Mouse (Mus musculus) T-cell, adult 2 months (primary cell): ENCODE results near the gene Phf24.

Experiments
- DNase-seq: peaks from one replicate; pipeline ENCODE4 v3.0.0; 2022; ENCODE audit warnings: low spot score

Gene Phf24

GRCm38 (mm10) chr4:42916617-42917401, at the start of gene Phf24:
Gene Phf24 (plus strand): TSS chr4:42916660.
- DNase-seq = no peak

- DNase-seq = no peak
Observed at GRCm38 (mm10) chr4:42867390-42867789, 49.1 kb upstream of the Phf24 start.

GRCm38 (mm10) chr4:42868193-42868592, 48.3 kb upstream of the Phf24 start:
- DNase-seq = no peak

- DNase-seq = no peak
Observed at GRCm38 (mm10) chr4:42870748-42871147, 45.7 kb upstream of the Phf24 start.

GRCm38 (mm10) chr4:42872151-42872550, 44.3 kb upstream of the Phf24 start:
- no peak for DNase-seq

GRCm38 (mm10) chr4:42872746-42873435, 43.6 kb upstream of the Phf24 start:
- no peak for DNase-seq

GRCm38 (mm10) chr4:42874134-42874533, 42.3 kb upstream of the Phf24 start, which contains the start of gene Fam205c:
Gene Fam205c (minus strand): TSS chr4:42874234.
- DNase-seq = no peak

- DNase-seq = peak; percentile 32
Observed at GRCm38 (mm10) chr4:42876586-42877291, 39.7 kb upstream of the Phf24 start.

GRCm38 (mm10) chr4:42877657-42878056, 38.8 kb upstream of the Phf24 start:
- no peak for DNase-seq

- DNase-seq = no peak
Observed at GRCm38 (mm10) chr4:42879829-42880676, 36.4 kb upstream of the Phf24 start.

- no peak for DNase-seq
Observed at GRCm38 (mm10) chr4:42880677-42880948, 35.8 kb upstream of the Phf24 start.

GRCm38 (mm10) chr4:42886926-42887325, 29.5 kb upstream of the Phf24 start:
- no peak for DNase-seq

GRCm38 (mm10) chr4:42888806-42889205, 27.7 kb upstream of the Phf24 start:
- DNase-seq = no peak

- DNase-seq = no peak
Observed at GRCm38 (mm10) chr4:42891176-42891575, 25.3 kb upstream of the Phf24 start.

- no peak for DNase-seq
Observed at GRCm38 (mm10) chr4:42895118-42895517, 21.3 kb upstream of the Phf24 start.

GRCm38 (mm10) chr4:42898914-42899313, 17.5 kb upstream of the Phf24 start:
- no peak for DNase-seq

- no peak for DNase-seq
Observed at GRCm38 (mm10) chr4:42900878-42901277, 15.6 kb upstream of the Phf24 start.

- no peak for DNase-seq
Observed at GRCm38 (mm10) chr4:42902174-42902573, 14.3 kb upstream of the Phf24 start.

- DNase-seq = no peak
Observed at GRCm38 (mm10) chr4:42902730-42903129, 13.7 kb upstream of the Phf24 start.

GRCm38 (mm10) chr4:42903942-42904341, 12.5 kb upstream of the Phf24 start:
- no peak for DNase-seq

- DNase-seq = no peak
Observed at GRCm38 (mm10) chr4:42904523-42904922, 11.9 kb upstream of the Phf24 start.

- DNase-seq = no peak
Observed at GRCm38 (mm10) chr4:42904966-42905365, 11.5 kb upstream of the Phf24 start.
